ENCODE assay signal across 8 mouse cellular contexts in the genomic region with DNA sequence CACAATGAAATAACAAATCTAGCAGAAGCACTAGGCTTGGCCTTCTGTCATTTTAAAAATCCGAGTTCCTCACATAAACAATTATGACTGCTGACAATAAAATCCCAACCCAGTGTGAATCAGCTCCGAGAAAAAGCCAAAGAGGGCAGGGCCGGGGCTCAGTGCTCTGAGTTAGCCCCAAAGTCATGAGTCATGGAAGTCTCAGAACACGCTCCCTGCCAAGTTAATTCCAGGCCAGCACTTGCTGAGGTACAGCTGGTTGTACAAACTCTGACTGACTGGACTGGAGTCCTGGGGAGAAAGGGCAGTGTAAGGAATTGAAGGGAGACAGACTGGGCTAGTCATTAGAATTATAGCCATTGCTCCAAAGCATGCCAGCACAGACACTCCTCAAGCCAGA. TPM values are rescaled to one million over a fixed set of nuclear protein-coding genes. Genes with fewer than 3 reads are reported as not detected.
DNase-seq lines count a peak whose midpoint lies in the region; ATAC-seq lines count a peak whose summit lies in the region.
"Had no signal": no experiment of that assay in that cellular context is flagged by ENCODE, and none has a peak within 500 bp of the region (broad histone marks: within the 10 kb centered on the region; RNA-seq: fewer than 3 reads in every experiment).

No protein-coding gene starts in this region.

- peak; percentile 90 to 92 for DNase-seq in adrenal gland, adult (ENCODE audit: inconsistent age in 2 of 2, low spot score in 1 of 2)
- peak; percentile 15 to 39 for DNase-seq in cerebellum, postnatal 10 days
- peak; percentile 75 for DNase-seq in heart, postnatal 4 days
- peak; percentile 49 for DNase-seq in ovary, postnatal 36 days (ENCODE audit: low spot score)
- DNase-seq in thymus, postnatal 4 days, result no peak
- DNase-seq in retina, postnatal 1 day, result no peak
- DNase-seq: layer of hippocampus, postnatal 36 days had no signal

- ATAC-seq in CD4-positive, CD25-positive, alpha-beta regulatory T cell, adult 4 months, result no peak

RNA-seq across cellular contexts. Expression of a gene that starts 28.0 kb away (rescaled TPM):
- total RNA-seq in heart, postnatal 4 days (2021), result 100 to 1,000 TPM; 110 to 113 TPM
- polyA plus RNA-seq in CD4-positive, CD25-positive, alpha-beta regulatory T cell, adult 4 months (2017; shearing (Covaris generic)), result 100 to 1,000 TPM; 382 to 420 TPM

Comparison
In these comparisons a context has a peak if more than half of its experiments do, and no peak if none do; other contexts are left out.
1. DNase-seq: peak in adrenal gland, adult (2 of 2), cerebellum, postnatal 10 days (2 of 2), heart, postnatal 4 days (single experiment) and ovary, postnatal 36 days (single experiment); none in thymus, postnatal 4 days (single experiment) and retina, postnatal 1 day (single experiment).